Mouse (Mus musculus) heart, adult 2 months (tissue): Measurements from ENCODE around the gene Ammecr1.

Experiments used
- CTCF ChIP-seq: fragments of 200-600 bp; IDR thresholded peaks from 2 replicates; pipeline ENCODE4 v1.8.1; 2022; ENCODE audit warnings: antibody characterized with exemption, mild to moderate bottlenecking, moderate library complexity
- EP300 ChIP-seq: fragments of 200-500 bp; IDR thresholded peaks from 2 replicates; pipeline ENCODE4 v1.6.1; 2011; ENCODE audit warnings: low read depth, low read length, control low read depth; ENCODE audit not compliant: insufficient read depth
- POLR2A ChIP-seq: fragments of 200-500 bp; IDR thresholded peaks from 2 replicates; pipeline ENCODE4 v1.6.1; 2011; ENCODE audit warnings: mild to moderate bottlenecking, low read depth, low read length, control low read depth; ENCODE audit not compliant: insufficient read depth

DNA sequence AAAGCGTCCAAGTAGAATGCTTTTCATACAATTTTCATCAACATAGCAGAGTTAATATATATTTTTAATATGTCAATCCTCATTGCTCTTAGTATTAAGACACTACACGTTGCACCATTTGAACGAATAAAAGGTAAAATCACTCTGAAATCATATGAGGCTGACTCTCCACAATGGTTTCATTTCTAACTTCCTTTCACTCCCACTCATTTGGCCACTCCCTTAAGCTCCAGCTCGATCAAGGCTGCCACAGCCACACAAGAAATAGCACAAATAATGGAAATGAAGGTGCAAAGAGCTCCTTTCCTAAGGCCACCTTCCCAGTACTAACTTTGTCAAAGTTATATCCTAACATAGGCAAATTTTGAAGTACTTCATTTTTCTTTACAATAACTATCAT lies 38.1 kb downstream of the Ammecr1 start:
- no peak for TF ChIP-seq POLR2A
- TF ChIP-seq EP300: no peak
- TF ChIP-seq CTCF: no peak
